Mouse (Mus musculus) myocyte (in vitro differentiated cells): ENCODE data around the gene Gm4792. TPM values are rescaled to one million over a fixed set of nuclear protein-coding genes. Genes with fewer than 3 reads are reported as not detected.

Experiments used
- H3K27me3 ChIP-seq: one replicate; pipeline ENCODE4 v1.6.1; 2011; ENCODE audit not compliant: control insufficient read depth, insufficient read depth, insufficient read length
- H3K36me3 ChIP-seq: one replicate; pipeline ENCODE4 v1.6.1; 2011; ENCODE audit not compliant: control insufficient read depth, insufficient read depth
- H3K4me2 ChIP-seq: one replicate; pipeline ENCODE4 v1.6.1; 2011; ENCODE audit warnings: low read depth, control low read depth
- H3K4me3 ChIP-seq: one replicate; pipeline ENCODE4 v1.5.1; 2011; ENCODE audit warnings: mild to moderate bottlenecking, control low read depth, moderate library complexity
- H3K79me2 ChIP-seq: one replicate; pipeline ENCODE4 v1.6.1; 2011; ENCODE audit not compliant: control insufficient read depth, insufficient read depth
- H3ac ChIP-seq: one replicate; pipeline ENCODE4 v1.6.1; 2011; ENCODE audit not compliant: control insufficient read depth, insufficient read length
- CEBPB ChIP-seq: IDR thresholded peaks from 2 replicates; pipeline ENCODE4 v1.6.1; 2011; ENCODE audit warnings: mild to moderate bottlenecking, moderate library complexity; ENCODE audit not compliant: poor library complexity, insufficient read depth, severe bottlenecking
- E2F4 ChIP-seq: IDR thresholded peaks from one replicate; pipeline ENCODE4 v1.6.1; 2011; ENCODE audit warnings: mild to moderate bottlenecking, control low read depth, moderate library complexity; ENCODE audit not compliant: insufficient read depth
- MAX ChIP-seq: IDR thresholded peaks from one replicate; pipeline ENCODE4 v1.6.1; 2011; ENCODE audit warnings: low read depth, mild to moderate bottlenecking, control low read depth
- MYOD1 ChIP-seq, 3 experiments: IDR thresholded peaks; one replicate each; pipeline ENCODE4 v1.6.1; 2011; ENCODE audit warnings: control low read depth in 2 of 3, low read depth in 2 of 3, mild to moderate bottlenecking in 2 of 3, moderate library complexity in 1 of 3; ENCODE audit not compliant: insufficient read length in 2 of 3, control insufficient read depth in 1 of 3
- MYOG ChIP-seq, 3 experiments: IDR thresholded peaks; one replicate each; pipeline ENCODE4 v1.6.1; 2011; ENCODE audit warnings: control low read depth in 2 of 3, low read depth in 2 of 3, mild to moderate bottlenecking in 2 of 3; ENCODE audit not compliant: insufficient read length in 2 of 3, control insufficient read depth in 1 of 3, insufficient read depth in 1 of 3
- POLR2A ChIP-seq: IDR thresholded peaks from one replicate; pipeline ENCODE4 v1.6.1; 2011; ENCODE audit warnings: low read depth, mild to moderate bottlenecking, control low read depth, moderate library complexity; ENCODE audit not compliant: insufficient read length
- POLR2AphosphoS2 ChIP-seq: IDR thresholded peaks from one replicate; pipeline ENCODE4 v1.6.1; 2011; ENCODE audit warnings: low read depth, control low read depth; ENCODE audit not compliant: insufficient read length
- REST ChIP-seq: IDR thresholded peaks from one replicate; pipeline ENCODE4 v1.6.1; 2011; ENCODE audit warnings: mild to moderate bottlenecking, control low read depth, moderate library complexity; ENCODE audit not compliant: insufficient read depth, insufficient read length
- SRF ChIP-seq: IDR thresholded peaks from one replicate; pipeline ENCODE4 v1.6.1; 2011; ENCODE audit warnings: low read depth; ENCODE audit not compliant: control insufficient read depth, insufficient read length
- TCF12 ChIP-seq: IDR thresholded peaks from one replicate; pipeline ENCODE4 v1.6.1; 2011; ENCODE audit warnings: mild to moderate bottlenecking, control low read depth; ENCODE audit not compliant: poor library complexity, insufficient read depth, severe bottlenecking
- TCF3 ChIP-seq: IDR thresholded peaks from one replicate; pipeline ENCODE4 v1.6.1; 2011; ENCODE audit warnings: low read depth, control low read depth; ENCODE audit not compliant: insufficient read length
- USF1 ChIP-seq: IDR thresholded peaks from one replicate; pipeline ENCODE4 v1.6.1; 2011; ENCODE audit warnings: low read depth, mild to moderate bottlenecking, control low read depth, moderate library complexity
- polyA plus RNA-seq: library from polyadenylated mRNA; unstranded; fragments of >200 nt; fragmentation: generic; extraction: Trizol; gene quantifications from one replicate; pipeline ENCODE4 v1.2.1, GENCODE M21; 2012; ENCODE audit warnings: missing spikeins

The Gm4792 gene
- polyA plus RNA-seq, 1 experiment: not detected

DNA sequence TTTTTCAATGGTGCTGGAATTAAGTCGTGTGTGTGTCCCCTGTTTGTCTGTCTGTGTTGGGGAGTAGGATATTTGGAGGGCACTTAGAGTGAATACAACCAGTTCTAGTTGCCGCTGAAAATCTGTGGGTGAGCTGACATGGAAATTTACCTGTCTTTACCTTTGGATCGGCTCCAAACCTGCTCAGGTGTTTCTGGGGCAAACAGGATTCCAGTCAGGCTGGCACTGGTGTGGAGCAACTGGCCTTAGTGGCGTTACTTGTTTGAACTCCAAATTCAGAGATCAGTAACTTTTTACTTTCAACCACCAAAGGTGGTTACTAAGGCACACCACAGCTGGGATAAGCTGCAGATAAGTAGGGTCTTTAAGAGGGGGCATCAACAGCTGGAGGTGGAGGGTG, 14.6 kb upstream of the Gm4792 start:
- Histone ChIP-seq H3K4me2 (no peak overlapping the region), H3K36me3 (no peaks in the 10 kb centered on the region), H3K79me2 (no peaks in the 10 kb centered on the region), H3K27me3 (peaks cover 13% of the 10 kb centered on the region), H3K4me3 (no peak overlapping the region), H3ac (no peak overlapping the region)
- TF ChIP-seq TCF12 (no peak), E2F4 (no peak), SRF (no peak), MYOD1 (IDR thresholded peaks at IDR 0.05; ENCODE audit: control insufficient read depth in 1 of 3, insufficient read length in 2 of 3, low read depth in 2 of 3) (no peak), REST (no peak), TCF3 (no peak), CEBPB (no peak), MAX (no peak), USF1 (no peak), MYOG (IDR thresholded peaks at IDR 0.05; ENCODE audit: control insufficient read depth in 1 of 3, insufficient read depth in 1 of 3, insufficient read length in 2 of 3, low read depth in 2 of 3) (no peak), POLR2A (no peak), POLR2AphosphoS2 (no peak)

DNA sequence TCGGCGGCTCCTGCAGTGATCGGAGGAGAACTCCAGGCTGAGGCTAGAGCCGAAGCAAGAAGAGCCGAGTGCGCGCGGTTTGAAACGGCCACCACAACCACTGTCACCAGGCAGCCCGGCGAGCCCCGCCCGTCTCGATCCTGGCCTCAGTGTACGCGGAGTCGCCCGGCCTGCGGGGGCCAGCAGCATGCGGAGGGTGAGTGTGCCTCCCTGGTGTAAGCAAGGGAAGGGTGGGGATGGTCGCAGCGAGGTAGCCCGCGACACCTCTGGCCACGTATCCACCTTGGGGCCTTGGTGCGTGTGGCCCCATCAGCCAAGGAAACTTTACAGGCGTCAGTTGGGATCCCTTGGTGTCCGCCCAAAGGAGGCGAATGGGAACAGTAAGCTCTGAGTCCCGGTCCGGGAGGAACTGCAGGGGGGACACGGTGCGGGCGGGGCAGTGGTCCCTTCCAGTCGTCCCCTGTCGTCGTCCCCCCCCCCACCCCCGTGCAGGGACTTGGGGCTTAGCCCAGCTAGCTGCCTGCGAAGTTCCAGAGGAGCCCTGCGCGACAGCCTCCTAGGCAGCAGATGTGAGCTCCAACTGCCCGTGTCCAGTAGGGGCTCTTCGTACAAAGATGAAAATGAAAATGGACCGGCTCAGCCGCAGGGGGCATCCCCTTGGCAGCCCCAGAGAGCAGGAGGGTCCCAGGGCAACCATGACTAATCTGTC, 13.7 kb upstream of the Gm4792 start:
- peaks cover 13% of the 10 kb centered on the region for H3K27me3 ChIP-seq
- H3K79me2 ChIP-seq: no peaks in the 10 kb centered on the region
- H3K36me3 ChIP-seq: no peaks in the 10 kb centered on the region
- no peak overlapping the region for H3ac ChIP-seq
- TF ChIP-seq CEBPB (no peak), USF1 (no peak), MYOD1 (IDR thresholded peaks at IDR 0.05; ENCODE audit: control insufficient read depth in 1 of 3, insufficient read length in 2 of 3, low read depth in 2 of 3) (no peak), SRF (no peak), POLR2AphosphoS2 (no peak), MAX (no peak), POLR2A (no peak), TCF12 (no peak), MYOG (IDR thresholded peaks at IDR 0.05; ENCODE audit: control insufficient read depth in 1 of 3, insufficient read depth in 1 of 3, insufficient read length in 2 of 3, low read depth in 2 of 3) (no peak), TCF3 (no peak), REST (no peak), E2F4 (no peak)
- no peak overlapping the region for H3K4me3 ChIP-seq
- H3K4me2 ChIP-seq: no peak overlapping the region

DNA sequence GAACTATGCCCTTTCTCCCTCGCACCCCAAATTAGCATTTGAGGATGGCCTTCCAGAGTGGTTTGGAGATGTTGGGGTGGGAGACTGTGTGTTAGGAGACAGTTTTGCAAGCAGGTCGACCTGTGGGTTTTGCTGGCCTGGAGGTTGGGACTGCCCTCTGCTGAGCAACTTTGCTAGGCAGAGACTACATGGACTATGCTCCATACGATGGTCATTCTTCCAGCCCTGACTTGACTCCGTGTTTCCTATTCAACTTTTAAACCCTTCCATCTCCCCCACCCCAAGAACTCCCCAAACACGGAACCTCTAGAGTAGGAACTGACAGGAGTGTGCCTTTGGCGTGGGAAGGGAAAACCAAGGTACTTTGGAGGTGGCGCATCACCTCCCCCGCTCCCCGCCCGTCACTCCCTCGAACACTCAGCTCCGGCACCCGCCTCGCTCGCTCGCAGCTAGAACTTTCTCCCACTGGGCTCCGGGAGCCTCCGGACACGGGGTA, 13.1 kb upstream of the Gm4792 start, which contains the start of gene Tmcc3:
TSS of gene Tmcc3 (plus strand) at position 439 of the 496 bp plus-strand sequence.
- H3K4me2 ChIP-seq: no peak within 1 kb of the TSS
- H3ac ChIP-seq: no peak within 1 kb of the TSS
- H3K4me3 ChIP-seq: no peak within 1 kb of the TSS
- TF ChIP-seq REST: no peak
- no peak for TF ChIP-seq MAX
- no peak for TF ChIP-seq MYOD1 (IDR thresholded peaks at IDR 0.05; ENCODE audit: control insufficient read depth in 1 of 3, insufficient read length in 2 of 3, low read depth in 2 of 3)
- TF ChIP-seq CEBPB: no peak
- TF ChIP-seq POLR2AphosphoS2: no peak
- TF ChIP-seq SRF: no peak
- no peak for TF ChIP-seq E2F4
- TF ChIP-seq USF1: no peak
- TF ChIP-seq TCF3: no peak
- TF ChIP-seq TCF12: no peak
- TF ChIP-seq POLR2A: no peak
- H3K27me3 ChIP-seq: peaks cover 13% of the 10 kb centered on the region
- H3K36me3 ChIP-seq: no peaks in the 10 kb centered on the region
- H3K79me2 ChIP-seq: no peaks in the 10 kb centered on the region

DNA sequence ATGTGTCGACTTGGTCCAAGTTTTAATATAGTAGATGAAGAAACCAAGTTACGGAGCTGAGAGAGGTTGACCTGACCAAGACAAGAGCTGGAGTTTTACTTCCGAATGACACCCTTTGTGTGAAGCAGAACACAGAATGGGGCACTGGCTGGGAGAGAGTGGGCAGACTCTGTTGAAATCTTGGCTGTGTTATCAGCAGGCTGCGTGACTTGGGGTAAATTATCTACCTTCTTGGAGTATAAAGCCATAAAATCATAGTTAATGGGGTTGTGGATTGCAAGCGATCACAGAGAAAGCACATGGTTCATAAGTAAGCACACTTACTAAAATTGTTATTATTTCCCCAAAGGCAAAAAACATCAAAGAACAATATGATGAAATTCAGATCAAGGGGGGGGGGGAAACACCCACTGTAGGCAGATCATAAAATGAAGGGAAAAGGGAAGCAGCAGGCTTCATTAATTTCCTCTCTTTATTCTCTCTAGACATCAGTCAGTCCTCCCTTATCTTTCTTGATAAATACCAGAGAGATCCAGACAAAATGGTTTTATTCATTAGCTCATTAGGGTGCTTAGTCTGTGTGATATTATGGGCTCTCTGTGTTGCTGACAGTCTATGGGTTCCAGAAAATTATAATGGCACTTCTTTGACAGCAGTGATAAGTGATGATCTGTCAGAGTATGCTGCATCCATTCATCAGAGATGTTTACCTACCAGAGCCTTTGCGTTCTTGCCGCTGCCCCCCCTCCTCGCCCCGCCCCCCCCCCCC, 12.2 kb upstream of the Gm4792 start:
- H3K79me2 ChIP-seq: no peaks in the 10 kb centered on the region
- H3K27me3 ChIP-seq: peaks cover 13% of the 10 kb centered on the region
- no peaks in the 10 kb centered on the region for H3K36me3 ChIP-seq
- no peak overlapping the region for H3ac ChIP-seq
- no peak overlapping the region for H3K4me3 ChIP-seq
- no peak for TF ChIP-seq E2F4
- TF ChIP-seq POLR2A: no peak
- no peak for TF ChIP-seq USF1
- no peak for TF ChIP-seq MAX
- TF ChIP-seq MYOD1 (IDR thresholded peaks at IDR 0.05; ENCODE audit: control insufficient read depth in 1 of 3, insufficient read length in 2 of 3, low read depth in 2 of 3): no peak
- TF ChIP-seq POLR2AphosphoS2: no peak
- no peak for TF ChIP-seq SRF
- TF ChIP-seq TCF3: no peak
- no peak for TF ChIP-seq REST
- no peak for TF ChIP-seq CEBPB
- TF ChIP-seq MYOG (IDR thresholded peaks at IDR 0.05; ENCODE audit: control insufficient read depth in 1 of 3, insufficient read depth in 1 of 3, insufficient read length in 2 of 3, low read depth in 2 of 3): no peak
- no peak for TF ChIP-seq TCF12
- no peak overlapping the region for H3K4me2 ChIP-seq
